Mouse (Mus musculus): ENCODE results near the gene Add3. TPM values are rescaled to one million over a fixed set of nuclear protein-coding genes. Genes with fewer than 3 reads are reported as not detected.

The Add3 gene
- total and polyA plus RNA-seq, 3 experiments = 11.6 to 46.6 (median 43.1) TPM

- DNase-seq = no peak
Measured at GRCm38 (mm10) chr19:53165305-53166240, 25.3 kb downstream of the Add3 start.

- no peak for DNase-seq
Measured at GRCm38 (mm10) chr19:53166367-53166766, 26.1 kb downstream of the Add3 start.

- no peak for DNase-seq
Measured at GRCm38 (mm10) chr19:53168576-53168975, 28.3 kb downstream of the Add3 start.

GRCm38 (mm10) chr19:53170651-53171050, 30.4 kb downstream of the Add3 start:
- DNase-seq = no peak

GRCm38 (mm10) chr19:53174034-53174433, 33.8 kb downstream of the Add3 start:
- DNase-seq = no peak

GRCm38 (mm10) chr19:53175550-53175949, 35.3 kb downstream of the Add3 start:
- DNase-seq = no peak

- DNase-seq = no peak
Measured at GRCm38 (mm10) chr19:53176518-53176917, 36.3 kb downstream of the Add3 start.

- DNase-seq = no peak
Measured at GRCm38 (mm10) chr19:53178611-53179528, 38.6 kb downstream of the Add3 start.

GRCm38 (mm10) chr19:53180168-53180803, 40.0 kb downstream of the Add3 start:
- DNase-seq = peak; percentile 30

GRCm38 (mm10) chr19:53181003-53181861, 41.0 kb downstream of the Add3 start:
- peak; percentile 67 for DNase-seq

- DNase-seq = no peak
Measured at GRCm38 (mm10) chr19:53183620-53184019, 43.4 kb downstream of the Add3 start.

- DNase-seq = no peak
Measured at GRCm38 (mm10) chr19:53184216-53184615, 44.0 kb downstream of the Add3 start.

- no peak for DNase-seq
Measured at GRCm38 (mm10) chr19:53184911-53185310, 44.7 kb downstream of the Add3 start.

GRCm38 (mm10) chr19:53185486-53186134, 45.4 kb downstream of the Add3 start:
- peak; percentile 30 for DNase-seq

- no peak for DNase-seq
Measured at GRCm38 (mm10) chr19:53186456-53186855, 46.2 kb downstream of the Add3 start.

- DNase-seq = no peak
Measured at GRCm38 (mm10) chr19:53187533-53187932, 47.3 kb downstream of the Add3 start.

- DNase-seq = no peak
Measured at GRCm38 (mm10) chr19:53188186-53188585, 47.9 kb downstream of the Add3 start.

- DNase-seq = no peak
Measured at GRCm38 (mm10) chr19:53188724-53189220, 48.5 kb downstream of the Add3 start.

GRCm38 (mm10) chr19:53189736-53190135, 49.5 kb downstream of the Add3 start:
- DNase-seq = no peak

GRCm38 (mm10) chr19:53190232-53190631, 50.0 kb downstream of the Add3 start:
- DNase-seq = no peak

All from adrenal gland, adult 2 months (tissue).